Mouse (Mus musculus) MEL (cell line): ENCODE measurements around the gene Fbxl5. TPM values are rescaled to one million over a fixed set of nuclear protein-coding genes. Genes with fewer than 3 reads are reported as not detected.
A peak's percentile ranks its signal among the peaks of the same experiment; 100 is the strongest.

Experiments used
- DNase-seq: peaks from one replicate; pipeline ENCODE4 v3.0.0; 2011; ENCODE audit warnings: low read depth, low spot score
- H3K27ac ChIP-seq: 2 replicates; pipeline ENCODE4 v1.5.1; 2012; ENCODE audit warnings: low read depth, mild to moderate bottlenecking, control low read depth, low read length, moderate library complexity; ENCODE audit not compliant: control insufficient read depth
- H3K27me3 ChIP-seq, 2 experiments: fragments of 150-350 bp in 1 of 2; sonication (generic) in 1 of 2; 2 replicates each; pipeline ENCODE4 v1.6.1; 2012; ENCODE audit warnings: low read length in 2 of 2, mild to moderate bottlenecking in 2 of 2, improper control_type of control experiment in 1 of 2, moderate library complexity in 1 of 2; ENCODE audit not compliant: insufficient read depth in 2 of 2, control insufficient read depth in 1 of 2
- H3K36me3 ChIP-seq, 2 experiments: 2 replicates each; pipeline ENCODE4 v1.6.1; 2012 to 2014; ENCODE audit warnings: low read length in 2 of 2, improper control_type of control experiment in 1 of 2, inconsistent platforms in 1 of 2, mild to moderate bottlenecking in 1 of 2; ENCODE audit not compliant: insufficient read depth in 2 of 2, control insufficient read depth in 1 of 2
- H3K4me1 ChIP-seq, 2 experiments: fragments of 150-350 bp in 1 of 2; sonication (generic) in 1 of 2; 2 replicates each; pipeline ENCODE4 v1.6.1; 2012; ENCODE audit warnings: low read length in 2 of 2, improper control_type of control experiment in 1 of 2, mild to moderate bottlenecking in 1 of 2; ENCODE audit not compliant: insufficient read depth in 2 of 2, control insufficient read depth in 1 of 2
- H3K4me3 ChIP-seq, 2 experiments: fragments of 150-350 bp in 1 of 2; sonication (generic) in 1 of 2; 2 replicates each; pipeline ENCODE4 v1.5.1; 2012; ENCODE audit warnings: low read depth in 2 of 2, low read length in 2 of 2, mild to moderate bottlenecking in 2 of 2, moderate library complexity in 2 of 2, control low read depth in 1 of 2, improper control_type of control experiment in 1 of 2; ENCODE audit not compliant: control insufficient read depth in 1 of 2, insufficient read depth in 1 of 2
- H3K79me2 ChIP-seq: 2 replicates; pipeline ENCODE4 v1.6.1; 2012; ENCODE audit warnings: mild to moderate bottlenecking, low read length, moderate library complexity; ENCODE audit not compliant: control insufficient read depth, poor library complexity, insufficient read depth
- H3K9ac ChIP-seq: 2 replicates; pipeline ENCODE4 v1.6.1; 2012; ENCODE audit warnings: low read depth, mild to moderate bottlenecking, control low read depth, low read length, moderate library complexity; ENCODE audit not compliant: control insufficient read depth, poor library complexity, severe bottlenecking
- H3K9me3 ChIP-seq: fragments of 150-350 bp; sonication (generic); replicated peaks from 2 replicates; pipeline ENCODE4 v1.6.1; 2012; ENCODE audit warnings: mild to moderate bottlenecking, low read length, improper control_type of control experiment, moderate library complexity; ENCODE audit not compliant: insufficient read depth
- CHD1 ChIP-seq: IDR thresholded peaks from 2 replicates; pipeline ENCODE4 v1.6.1; 2012; ENCODE audit warnings: low read depth, mild to moderate bottlenecking, inconsistent platforms, low read length, improper control_type of control experiment
- EP300 ChIP-seq, 2 experiments: IDR thresholded peaks; 2 replicates each; pipeline ENCODE4 v1.6.1; 2011; ENCODE audit warnings: improper control_type of control experiment in 2 of 2, low read length in 2 of 2, low read depth in 1 of 2, mild to moderate bottlenecking in 1 of 2
- ETS1 ChIP-seq: IDR thresholded peaks from 2 replicates; pipeline ENCODE4 v1.6.1; 2012; ENCODE audit warnings: low read depth, mild to moderate bottlenecking, inconsistent platforms, low read length, improper control_type of control experiment, moderate library complexity
- GATA1 ChIP-seq: IDR thresholded peaks from 2 replicates; pipeline ENCODE4 v1.6.1; 2011; ENCODE audit warnings: low read depth, low read length, improper control_type of control experiment
- KAT2A ChIP-seq: conservative IDR thresholded peaks from 2 replicates; pipeline ENCODE4 v1.6.1; 2012; ENCODE audit warnings: low read depth, low read length, improper control_type of control experiment, inconsistent platforms
- MAFK ChIP-seq: IDR thresholded peaks from 2 replicates; pipeline ENCODE4 v1.6.1; 2011; ENCODE audit warnings: low read depth, mild to moderate bottlenecking, low read length, improper control_type of control experiment, borderline replicate concordance
- MAX ChIP-seq: IDR thresholded peaks from 2 replicates; pipeline ENCODE4 v1.6.1; 2011; ENCODE audit warnings: low read length, improper control_type of control experiment
- MAZ ChIP-seq: IDR thresholded peaks from 2 replicates; pipeline ENCODE4 v1.6.1; 2012; ENCODE audit warnings: low read depth, mild to moderate bottlenecking, inconsistent platforms, low read length, improper control_type of control experiment
- MYB ChIP-seq: IDR thresholded peaks from 2 replicates; pipeline ENCODE4 v1.6.1; 2011; ENCODE audit warnings: mild to moderate bottlenecking, low read depth, low read length, improper control_type of control experiment
- MYC ChIP-seq: IDR thresholded peaks from 2 replicates; pipeline ENCODE4 v1.6.1; 2011; ENCODE audit warnings: low read depth, mild to moderate bottlenecking, low read length, improper control_type of control experiment, moderate library complexity
- NELFE ChIP-seq: IDR thresholded peaks from 2 replicates; pipeline ENCODE4 v1.6.1; 2011; ENCODE audit warnings: low read depth, low read length, improper control_type of control experiment
- POLR2AphosphoS2 ChIP-seq: IDR thresholded peaks from 2 replicates; pipeline ENCODE4 v1.6.1; 2011; ENCODE audit warnings: low read length, improper control_type of control experiment
- POLR2AphosphoS5 ChIP-seq: IDR thresholded peaks from 2 replicates; pipeline ENCODE4 v1.6.1; 2012; ENCODE audit warnings: low read depth, borderline replicate concordance, mild to moderate bottlenecking, inconsistent platforms, low read length, moderate library complexity, mixed read lengths
- RCOR1 ChIP-seq: IDR thresholded peaks from 2 replicates; pipeline ENCODE4 v1.6.1; 2012; ENCODE audit warnings: low read depth, mild to moderate bottlenecking, inconsistent platforms, low read length, improper control_type of control experiment
- SIN3A ChIP-seq: IDR thresholded peaks from 2 replicates; pipeline ENCODE4 v1.6.1; 2012; ENCODE audit warnings: low read length, improper control_type of control experiment, inconsistent platforms
- SMC3 ChIP-seq: IDR thresholded peaks from 2 replicates; pipeline ENCODE4 v1.6.1; 2011; ENCODE audit warnings: low read depth, low read length, improper control_type of control experiment
- TAL1 ChIP-seq: IDR thresholded peaks from 2 replicates; pipeline ENCODE4 v1.6.1; 2012; ENCODE audit warnings: mild to moderate bottlenecking, inconsistent platforms, low read length, moderate library complexity, mixed read lengths
- USF1 ChIP-seq: IDR thresholded peaks from 2 replicates; pipeline ENCODE4 v1.6.1; 2014; ENCODE audit warnings: low read depth, mild to moderate bottlenecking, inconsistent platforms, low read length, improper control_type of control experiment, moderate library complexity
- ZNF384 ChIP-seq: IDR thresholded peaks from 2 replicates; pipeline ENCODE4 v1.6.1; 2012; ENCODE audit warnings: low read depth, mild to moderate bottlenecking, inconsistent platforms, low read length, improper control_type of control experiment
- polyA plus RNA-seq, 2 experiments: library from polyadenylated mRNA; stranded (reverse) in 1 of 2; unstranded in 1 of 2; fragments of >175 nt in 1 of 2; fragments of >200 nt in 1 of 2; gene quantifications; 2 replicates each; pipeline versions ENCODE4 v1.2.1 to v1.2.4; 2012; ENCODE audit warnings: low replicate concordance in 2 of 2, low read depth in 1 of 2; ENCODE audit not compliant: insufficient read length in 2 of 2, insufficient read depth in 1 of 2, missing spikeins in 1 of 2
- total RNA-seq: library from RNA; depleted of rRNA; stranded (reverse); fragments of 300-350 nt; gene quantifications from 2 replicates; pipeline ENCODE4 v1.2.3, GENCODE M21; 2012

Fbxl5 gene
- total and polyA plus RNA-seq, 3 experiments = 22.8 to 25.7 TPM; not detected in 1

DNA sequence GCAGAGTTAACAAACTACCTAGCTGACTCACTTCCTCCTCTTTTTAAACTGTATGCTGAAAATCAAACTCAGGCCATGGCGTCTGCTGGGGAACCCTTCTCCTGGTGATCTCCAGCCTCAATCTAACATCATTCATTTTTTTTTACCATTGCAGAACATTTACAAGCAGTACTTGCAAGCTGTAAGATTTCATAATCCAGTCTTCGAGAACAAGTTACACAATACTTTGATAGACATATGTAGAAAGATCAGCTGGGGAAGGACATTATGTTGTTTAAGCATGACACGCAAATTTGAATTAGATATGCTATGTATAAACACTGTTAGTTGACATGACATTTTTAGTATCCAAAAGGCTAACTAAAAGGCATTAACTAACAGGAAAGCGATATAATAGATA is 19.6 kb downstream of the Fbxl5 start:
- Histone ChIP-seq H3K9me3 (no peaks in the 10 kb centered on the region), H3K36me3 (peaks cover 0 to 14% of the 10 kb centered on the region in 2 experiments; a peak in 2 of 4 replicates), H3K27ac (no peak overlapping the region), H3K9ac (no peak overlapping the region), H3K27me3 (no peaks in the 10 kb centered on the region), H3K4me3 (peak overlapping the region in 1 of 2 experiments; percentile 40; a peak in 2 of 4 replicates)
- peak; percentile 46 for DNase-seq
- TF ChIP-seq EP300 (IDR thresholded peaks at IDR 0.05; ENCODE audit: low read depth in 1 of 2, low read length in 2 of 2) = no peak
- no peak for TF ChIP-seq SMC3
- no peak for TF ChIP-seq ETS1
- no peak for TF ChIP-seq SIN3A
- no peak for TF ChIP-seq MYC
- no peak for TF ChIP-seq MAFK
- no peak for TF ChIP-seq TAL1
- no peak for TF ChIP-seq CHD1
- no peak for TF ChIP-seq RCOR1
- TF ChIP-seq MAX = no peak
- TF ChIP-seq ZNF384 = no peak
- no peak for TF ChIP-seq MYB
- TF ChIP-seq POLR2AphosphoS5 = no peak
- TF ChIP-seq MAZ = no peak
- TF ChIP-seq NELFE = no peak
- no peak for TF ChIP-seq KAT2A
- TF ChIP-seq, all 39 proteins: peak for 0
- Histone ChIP-seq H3K79me2 (no peaks in the 10 kb centered on the region), H3K4me1 (peaks cover 11 to 13% of the 10 kb centered on the region in 2 experiments)

- peak; percentile 86 for TF ChIP-seq USF1
- TF ChIP-seq MAZ = no peak
- peak; percentile 85 for TF ChIP-seq GATA1
- TF ChIP-seq EP300 (IDR thresholded peaks at IDR 0.05; ENCODE audit: low read depth in 1 of 2, low read length in 2 of 2) = peak; percentile 5 to 34; a peak in 2 of 4 replicates
- no peak for TF ChIP-seq POLR2AphosphoS2
- TF ChIP-seq MYC = 0 out of 2 replicates have a peak, but pooled peaks have one; percentile 33
- TF ChIP-seq, all 39 proteins: peak for 4
- peak; percentile 37 for DNase-seq
- Histone ChIP-seq H3K9ac (no peak overlapping the region), H3K79me2 (no peaks in the 10 kb centered on the region), H3K27ac (no peak overlapping the region), H3K9me3 (no peaks in the 10 kb centered on the region), H3K4me1 (peaks cover 11 to 13% of the 10 kb centered on the region in 2 experiments), H3K4me3 (peak overlapping the region in 1 of 2 experiments; percentile 50; a peak in 2 of 4 replicates), H3K27me3 (no peaks in the 10 kb centered on the region), H3K36me3 (peaks cover 0 to 14% of the 10 kb centered on the region in 2 experiments; a peak in 2 of 4 replicates)
These were observed 20.2 kb downstream of the Fbxl5 start for GRCm38 (mm10) chr5:43801253-43801652.
